Mouse (Mus musculus) T-cell, adult 2 months (primary cell): ENCODE measurements around the gene Vinac1.

Experiments used
- DNase-seq: peaks from one replicate; pipeline ENCODE4 v3.0.0; 2022; ENCODE audit warnings: low spot score

Vinac1 gene

GRCm38 (mm10) chr2:129038937-129039631 is 8.9 kb downstream of the Vinac1 start:
- no peak for DNase-seq

- no peak for DNase-seq
Observed at GRCm38 (mm10) chr2:129038426-129038936, 9.5 kb downstream of the Vinac1 start.

- DNase-seq: no peak
Observed at GRCm38 (mm10) chr2:129035381-129035780, 12.6 kb downstream of the Vinac1 start.

GRCm38 (mm10) chr2:129024820-129025219 is 23.2 kb downstream of the Vinac1 start:
- no peak for DNase-seq

- DNase-seq: no peak
Observed at GRCm38 (mm10) chr2:129020106-129020505, 27.9 kb downstream of the Vinac1 start.

- peak; percentile 13 for DNase-seq
Observed at GRCm38 (mm10) chr2:129008867-129009266, 39.1 kb downstream of the Vinac1 start.

- DNase-seq: no peak
Observed at GRCm38 (mm10) chr2:129006194-129006749, 41.7 kb downstream of the Vinac1 start.

GRCm38 (mm10) chr2:129004872-129005271 is 43.1 kb downstream of the Vinac1 start:
- no peak for DNase-seq

GRCm38 (mm10) chr2:128984746-128985145 is 63.2 kb downstream of the Vinac1 start:
- no peak for DNase-seq

GRCm38 (mm10) chr2:128975572-128975971 is 72.4 kb downstream of the Vinac1 start:
- no peak for DNase-seq
